Mouse (Mus musculus): ENCODE results near the gene Trp53bp2. TPM values are rescaled to one million over a fixed set of nuclear protein-coding genes. Genes with fewer than 3 reads are reported as not detected.

The Trp53bp2 gene
- total and polyA plus RNA-seq, 2 experiments = 5.0 to 7.2 TPM

GRCm38 (mm10) chr1:182497736-182498135 is 88.8 kb downstream of the Trp53bp2 start:
- WGBS = 44% methylated on average over 4 of the region's 4 CpGs
- TF ChIP-seq CTCF (IDR thresholded peaks at IDR 0.05; ENCODE audit: low read depth, low read length) (no peak), POLR2A (IDR thresholded peaks at IDR 0.05; ENCODE audit: extremely low read depth, insufficient read depth, low read length) (no peak)
- Histone ChIP-seq H3K27ac (replicated peaks; ENCODE audit: insufficient read depth, low read depth, low read length) (no peak overlapping the region), H3K27me3 (ENCODE audit: control insufficient read depth, insufficient read depth, low read length) (no peaks in the 10 kb centered on the region), H3K36me3 (ENCODE audit: control insufficient read depth, insufficient read depth, low read length) (no peaks in the 10 kb centered on the region), H3K79me2 (ENCODE audit: control insufficient read depth, insufficient read depth, low read length) (peaks cover 6% of the 10 kb centered on the region; the same call in 1 of the 2 replicates), H3K9ac (ENCODE audit: low read depth, low read length) (no peak overlapping the region), H3K4me1 (ENCODE audit: control insufficient read depth, insufficient read depth, low read length) (peaks cover 27% of the 10 kb centered on the region), H3K4me3 (ENCODE audit: insufficient read depth, low read depth, low read length) (no peak overlapping the region)
- DNase-seq (ENCODE audit: extremely low read depth, low read depth, low spot score) = peak; percentile 65

- 16% methylated on average over 9 of the region's 9 CpGs for WGBS
Measured at GRCm38 (mm10) chr1:182499443-182500089, 90.6 kb downstream of the Trp53bp2 start.

GRCm38 (mm10) chr1:182500224-182500623 is 91.3 kb downstream of the Trp53bp2 start:
- Histone ChIP-seq H3K36me3 (ENCODE audit: control insufficient read depth, insufficient read depth, low read length) (no peaks in the 10 kb centered on the region), H3K9ac (ENCODE audit: low read depth, low read length) (no peak overlapping the region), H3K4me3 (ENCODE audit: insufficient read depth, low read depth, low read length) (no peak overlapping the region), H3K4me1 (ENCODE audit: control insufficient read depth, insufficient read depth, low read length) (peaks cover 24% of the 10 kb centered on the region), H3K27ac (replicated peaks; ENCODE audit: insufficient read depth, low read depth, low read length) (peak overlapping the region; percentile 75), H3K79me2 (ENCODE audit: control insufficient read depth, insufficient read depth, low read length) (peaks cover 3% of the 10 kb centered on the region; the same call in 1 of the 2 replicates), H3K27me3 (ENCODE audit: control insufficient read depth, insufficient read depth, low read length) (no peaks in the 10 kb centered on the region)
- no peak for DNase-seq (ENCODE audit: extremely low read depth, low read depth, low spot score)
- TF ChIP-seq POLR2A (IDR thresholded peaks at IDR 0.05; ENCODE audit: extremely low read depth, insufficient read depth, low read length) (no peak), CTCF (IDR thresholded peaks at IDR 0.05; ENCODE audit: low read depth, low read length) (no peak)
- 69% methylated on average over 4 of the region's 4 CpGs for WGBS

More at GRCm38 (mm10) chr1:182499443-182500089, 90.6 kb downstream of the Trp53bp2 start:
- Histone ChIP-seq H3K79me2 (ENCODE audit: control insufficient read depth, insufficient read depth, low read length) (peaks cover 3% of the 10 kb centered on the region; the same call in 1 of the 2 replicates), H3K27me3 (ENCODE audit: control insufficient read depth, insufficient read depth, low read length) (no peaks in the 10 kb centered on the region), H3K27ac (replicated peaks; ENCODE audit: insufficient read depth, low read depth, low read length) (peak overlapping the region; percentile 75), H3K4me3 (ENCODE audit: insufficient read depth, low read depth, low read length) (no peak overlapping the region), H3K4me1 (ENCODE audit: control insufficient read depth, insufficient read depth, low read length) (peaks cover 30% of the 10 kb centered on the region), H3K36me3 (ENCODE audit: control insufficient read depth, insufficient read depth, low read length) (no peaks in the 10 kb centered on the region), H3K9ac (ENCODE audit: low read depth, low read length) (no peak overlapping the region)
- peak; percentile 82 for DNase-seq (ENCODE audit: extremely low read depth, low read depth, low spot score)
- TF ChIP-seq POLR2A (IDR thresholded peaks at IDR 0.05; ENCODE audit: extremely low read depth, insufficient read depth, low read length) (no peak), CTCF (IDR thresholded peaks at IDR 0.05; ENCODE audit: low read depth, low read length) (no peak)

GRCm38 (mm10) chr1:182500843-182501242 is 91.9 kb downstream of the Trp53bp2 start:
- peaks cover 3% of the 10 kb centered on the region; the same call in 1 of the 2 replicates for H3K79me2 ChIP-seq (ENCODE audit: control insufficient read depth, insufficient read depth, low read length)
- H3K27ac ChIP-seq (replicated peaks; ENCODE audit: insufficient read depth, low read depth, low read length) = peak overlapping the region; percentile 75
- H3K36me3 ChIP-seq (ENCODE audit: control insufficient read depth, insufficient read depth, low read length) = no peaks in the 10 kb centered on the region
- DNase-seq (ENCODE audit: extremely low read depth, low read depth, low spot score) = no peak
- H3K4me1 ChIP-seq (ENCODE audit: control insufficient read depth, insufficient read depth, low read length) = peaks cover 23% of the 10 kb centered on the region
- H3K27me3 ChIP-seq (ENCODE audit: control insufficient read depth, insufficient read depth, low read length) = no peaks in the 10 kb centered on the region
- no peak overlapping the region for H3K4me3 ChIP-seq (ENCODE audit: insufficient read depth, low read depth, low read length)
- no peak overlapping the region for H3K9ac ChIP-seq (ENCODE audit: low read depth, low read length)
- no peak for TF ChIP-seq CTCF (IDR thresholded peaks at IDR 0.05; ENCODE audit: low read depth, low read length)
- 47% methylated on average over 4 of the region's 4 CpGs for whole genome bisulfite sequencing

GRCm38 (mm10) chr1:182501815-182502405 is 92.9 kb downstream of the Trp53bp2 start:
- Histone ChIP-seq H3K36me3 (ENCODE audit: control insufficient read depth, insufficient read depth, low read length) (no peaks in the 10 kb centered on the region), H3K9ac (ENCODE audit: low read depth, low read length) (no peak overlapping the region), H3K27me3 (ENCODE audit: control insufficient read depth, insufficient read depth, low read length) (no peaks in the 10 kb centered on the region), H3K4me1 (ENCODE audit: control insufficient read depth, insufficient read depth, low read length) (peaks cover 28% of the 10 kb centered on the region), H3K4me3 (ENCODE audit: insufficient read depth, low read depth, low read length) (no peak overlapping the region), H3K79me2 (ENCODE audit: control insufficient read depth, insufficient read depth, low read length) (peaks cover 3% of the 10 kb centered on the region; the same call in 1 of the 2 replicates), H3K27ac (replicated peaks; ENCODE audit: insufficient read depth, low read depth, low read length) (no peak overlapping the region)
- 93% methylated on average over 7 of the region's 7 CpGs for WGBS
- TF ChIP-seq CTCF (IDR thresholded peaks at IDR 0.05; ENCODE audit: low read depth, low read length) (no peak), POLR2A (IDR thresholded peaks at IDR 0.05; ENCODE audit: extremely low read depth, insufficient read depth, low read length) (no peak)
- DNase-seq (ENCODE audit: extremely low read depth, low read depth, low spot score) = no peak
